Mouse (Mus musculus): ENCODE measurements around the gene Atf7. TPM values are rescaled to one million over a fixed set of nuclear protein-coding genes. Genes with fewer than 3 reads are reported as not detected.
A peak's percentile ranks its signal among the peaks of the same experiment; 100 is the strongest.
"Not testable (repeated sequence)": the region's sequence is repeated elsewhere in the genome, so short reads cannot be mapped to it uniquely, and the experiment has no call there.

Atf7 gene
- total RNA-seq, 2 experiments from 2014 or later, result 60.2 to 62.5 TPM

DNA sequence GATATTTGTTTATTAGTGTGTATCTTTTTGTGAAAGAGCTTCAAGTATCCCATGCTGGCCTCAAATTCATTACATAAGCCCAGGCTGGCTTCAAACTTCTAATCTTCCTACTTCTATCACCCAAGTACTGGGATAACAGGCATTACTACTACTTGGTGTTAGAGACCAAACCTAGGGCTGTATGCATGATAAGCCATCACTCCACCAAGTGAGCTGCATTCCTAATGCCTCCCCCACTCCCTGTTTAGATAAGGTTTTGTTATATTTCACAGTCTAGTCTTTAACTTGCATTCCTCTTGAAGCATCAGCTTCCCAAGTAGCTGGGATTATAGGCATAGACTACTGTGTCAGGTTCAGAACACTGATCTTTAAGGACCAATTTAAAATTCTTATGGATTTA, 11.0 kb downstream of the Atf7 start:
- DNase-seq, result no peak
- Histone ChIP-seq H3K4me3 (no peak overlapping the region), H3K27ac (0 out of 2 replicates have a peak overlapping the region, but pooled peaks have one; percentile 4)
- TF ChIP-seq CTCF (IDR thresholded peaks at IDR 0.05), result no peak
- intact Hi-C loops (cut with DNase I), result no loop called here

DNA sequence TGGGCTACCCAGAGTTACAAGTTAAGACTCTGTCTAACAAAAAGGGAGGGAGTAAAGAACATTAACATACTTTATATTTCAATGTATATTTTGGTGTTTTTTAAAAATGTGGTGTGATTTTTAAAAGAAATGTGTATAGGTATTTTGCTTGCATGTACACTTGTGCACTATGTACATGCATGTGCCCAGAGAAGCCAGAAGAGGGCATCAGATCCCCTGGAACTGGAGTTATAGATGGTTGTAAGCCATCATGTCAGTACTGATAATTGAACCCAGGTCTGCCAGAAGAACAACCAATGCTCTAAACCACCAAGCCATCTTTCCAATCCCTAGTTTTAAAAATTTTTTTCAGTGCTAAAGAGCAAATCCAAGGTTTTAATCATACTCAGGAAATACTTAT, 12.3 kb downstream of the Atf7 start:
- TF ChIP-seq CTCF (IDR thresholded peaks at IDR 0.05), result peak; percentile 49

DNA sequence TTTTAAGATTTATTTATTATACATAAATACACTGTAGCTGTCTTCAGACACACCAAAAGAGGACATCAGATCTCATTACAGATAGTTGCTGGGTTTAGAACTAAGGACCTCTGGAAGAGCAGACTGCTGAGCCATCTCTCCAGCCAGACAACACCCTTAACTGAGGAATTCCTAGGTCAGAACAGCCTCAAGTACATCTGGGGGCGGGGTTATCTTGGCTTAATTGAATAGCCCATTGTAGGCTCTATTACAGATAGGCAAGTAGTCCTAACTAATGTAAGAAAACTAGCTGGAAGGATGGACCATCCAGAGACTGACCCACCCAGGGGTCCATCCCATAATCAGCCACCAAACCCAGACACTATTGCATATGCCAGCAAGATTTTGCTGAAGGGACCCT, 16.7 kb downstream of the Atf7 start:
- H3K4me3 ChIP-seq; H3K27ac ChIP-seq; DNase-seq; intact Hi-C loops (cut with DNase I): not testable (repeated sequence)

More for the DNA sequence above, 12.3 kb downstream of the Atf7 start:
- Histone ChIP-seq H3K27ac (no peak overlapping the region), H3K4me3 (no peak overlapping the region)
- intact Hi-C loops (cut with DNase I), result no loop called here
- no peak for DNase-seq

GRCm38 (mm10) chr15:102593996-102594656, 31.1 kb downstream of the Atf7 start:
- DNase-seq, result no peak
- H3K27ac ChIP-seq, result peak overlapping the region; percentile 46
- intact Hi-C loops (cut with DNase I), result loop anchor here (5.0 kb wide), 1 partner anchor 73 kb away; no protein-coding TSS in a partner anchor
- peak overlapping the region; percentile 51 for H3K4me3 ChIP-seq
- TF ChIP-seq CTCF (IDR thresholded peaks at IDR 0.05), result no peak

DNA sequence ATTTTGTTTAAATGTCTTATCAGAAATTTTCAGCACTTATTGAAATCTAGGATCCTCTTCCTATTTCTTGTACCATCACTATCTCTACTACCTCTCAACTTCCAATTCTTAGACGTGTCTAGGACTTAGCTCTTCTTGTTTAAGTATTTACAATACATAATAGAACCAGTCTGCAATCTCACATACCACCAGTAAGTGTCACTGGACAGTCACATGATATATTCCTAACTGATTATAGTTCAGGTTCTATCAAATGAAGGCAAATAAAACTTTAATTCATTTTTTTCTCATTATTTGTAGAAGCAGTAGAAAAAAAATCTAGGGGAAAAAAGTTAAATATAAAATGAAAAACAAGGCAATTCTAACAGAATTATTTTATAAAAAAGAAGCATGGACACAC, 32.6 kb downstream of the Atf7 start:
- DNase-seq, result no peak
- intact Hi-C loops (cut with DNase I), result loop anchor here (5.0 kb wide), 1 partner anchor 75 kb away; no protein-coding TSS in a partner anchor
- Histone ChIP-seq H3K4me3 (no peak overlapping the region), H3K27ac (peak overlapping the region; percentile 3; the same call in 1 of the 2 replicates)
- peak; percentile 55 for TF ChIP-seq CTCF (IDR thresholded peaks at IDR 0.05)

DNA sequence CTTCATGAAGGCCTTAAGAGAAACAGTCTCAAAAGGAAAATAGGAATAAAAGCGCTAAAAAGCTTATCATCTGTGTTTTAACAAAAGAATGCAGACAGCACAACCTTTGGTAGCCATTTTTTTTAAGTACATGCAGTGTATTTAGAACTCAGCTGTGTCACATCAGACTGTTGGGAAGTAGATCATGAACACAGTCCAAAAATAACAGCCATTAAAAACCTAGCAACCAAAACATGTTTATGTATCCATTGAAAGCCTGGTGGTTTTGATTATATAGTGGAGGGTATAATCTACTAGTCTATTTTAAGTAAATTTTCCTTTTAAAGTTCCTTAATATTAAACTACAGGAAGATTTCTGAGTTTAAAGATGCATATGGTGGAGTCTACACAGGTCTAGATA, 34.7 kb downstream of the Atf7 start:
- Histone ChIP-seq H3K27ac (peak overlapping the region; percentile 72), H3K4me3 (no peak overlapping the region)
- no peak for TF ChIP-seq CTCF (IDR thresholded peaks at IDR 0.05)
- intact Hi-C loops (cut with DNase I), result loop anchor here (5.0 kb wide), 1 partner anchor 77 kb away; no protein-coding TSS in a partner anchor
- no peak for DNase-seq

DNA sequence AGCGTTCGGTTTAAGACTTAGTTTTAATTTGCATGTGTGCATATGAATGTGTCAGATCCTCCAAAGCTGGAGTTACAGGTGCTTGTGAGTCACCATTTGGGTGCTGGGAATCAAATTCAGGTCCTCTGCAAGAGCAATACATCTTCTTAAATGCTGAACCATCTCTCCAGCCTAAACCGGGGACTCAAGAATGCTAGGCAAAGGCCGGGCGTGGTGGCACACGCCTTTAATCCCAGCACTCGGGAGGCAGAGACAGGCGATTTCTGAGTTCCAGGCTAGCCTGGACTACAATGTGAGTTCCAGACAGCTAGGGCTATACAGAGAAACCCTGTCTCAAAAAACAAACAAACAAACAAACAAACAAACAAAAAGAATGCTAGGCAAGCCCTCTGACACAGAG, 35.4 kb downstream of the Atf7 start:
- no peak for TF ChIP-seq CTCF (IDR thresholded peaks at IDR 0.05)
- no peak for DNase-seq
- peak overlapping the region; percentile 72 for H3K27ac ChIP-seq
- no peak overlapping the region for H3K4me3 ChIP-seq
- intact Hi-C loops (cut with DNase I), result loop anchor here (5.0 kb wide), 1 partner anchor 77 kb away; no protein-coding TSS in a partner anchor

DNA sequence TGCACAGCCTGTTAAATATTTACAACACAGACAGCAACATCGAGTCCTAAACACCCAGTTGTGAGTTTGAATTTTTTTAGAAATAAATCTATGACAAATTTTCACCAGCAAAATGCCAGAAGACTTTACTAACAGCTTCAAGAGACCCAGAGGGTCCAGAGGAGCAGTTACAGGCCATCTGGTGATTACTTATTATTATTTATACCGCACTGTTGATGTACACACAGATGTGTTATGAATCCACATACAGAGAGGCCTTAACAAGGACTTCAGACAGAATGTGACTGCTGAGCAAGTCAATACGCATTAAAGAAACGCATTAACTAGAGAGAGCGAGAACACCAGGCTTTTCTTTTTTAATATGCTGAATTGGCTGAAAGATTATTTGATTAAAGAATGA, 39.8 kb downstream of the Atf7 start:
- TF ChIP-seq CTCF (IDR thresholded peaks at IDR 0.05), result no peak
- Histone ChIP-seq H3K27ac (no peak overlapping the region), H3K4me3 (no peak overlapping the region)
- intact Hi-C loops (cut with DNase I), result no loop called here
- DNase-seq, result no peak

GRCm38 (mm10) chr15:102583708-102584383, 41.4 kb downstream of the Atf7 start:
- Histone ChIP-seq H3K27ac (peak overlapping the region; percentile 40; the same call in 1 of the 2 replicates), H3K4me3 (no peak overlapping the region)
- intact Hi-C loops (cut with DNase I), result no loop called here
- DNase-seq, result no peak
- no peak for TF ChIP-seq CTCF (IDR thresholded peaks at IDR 0.05)

DNA sequence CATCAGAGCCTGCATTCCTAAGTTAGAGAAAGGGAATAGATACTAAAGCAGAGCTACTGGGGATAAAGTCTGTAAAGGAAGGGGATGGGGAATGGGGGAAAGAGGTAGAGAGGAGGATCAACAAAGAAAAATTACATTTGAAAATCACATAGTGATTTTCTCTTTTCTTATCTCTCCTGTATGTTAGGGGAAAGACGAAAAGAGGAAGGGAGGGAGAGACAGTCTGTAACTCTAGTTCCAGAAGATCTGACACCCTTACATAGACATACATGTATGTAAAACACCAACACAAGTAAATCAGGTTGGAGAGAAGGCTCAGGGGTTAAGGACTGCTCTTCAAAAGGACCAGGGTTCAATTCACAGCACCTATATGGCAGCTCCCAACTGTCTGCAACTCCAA, 44.1 kb downstream of the Atf7 start:
- no peak for DNase-seq
- Histone ChIP-seq H3K27ac (no peak overlapping the region), H3K4me3 (no peak overlapping the region)
- no peak for TF ChIP-seq CTCF (IDR thresholded peaks at IDR 0.05)
- intact Hi-C loops (cut with DNase I), result no loop called here

- no peak for DNase-seq
- H3K27ac ChIP-seq, result no peak overlapping the region
- no peak for TF ChIP-seq CTCF (IDR thresholded peaks at IDR 0.05)
- H3K4me3 ChIP-seq, result no peak overlapping the region
- intact Hi-C loops (cut with DNase I), result no loop called here
Observed at GRCm38 (mm10) chr15:102578351-102578750, 46.9 kb downstream of the Atf7 start.

- Histone ChIP-seq H3K27ac (no peak overlapping the region), H3K4me3 (no peak overlapping the region)
- intact Hi-C loops (cut with DNase I), result no loop called here
- no peak for DNase-seq
- TF ChIP-seq CTCF (IDR thresholded peaks at IDR 0.05), result no peak
Observed at GRCm38 (mm10) chr15:102576972-102577371, 48.3 kb downstream of the Atf7 start.

DNA sequence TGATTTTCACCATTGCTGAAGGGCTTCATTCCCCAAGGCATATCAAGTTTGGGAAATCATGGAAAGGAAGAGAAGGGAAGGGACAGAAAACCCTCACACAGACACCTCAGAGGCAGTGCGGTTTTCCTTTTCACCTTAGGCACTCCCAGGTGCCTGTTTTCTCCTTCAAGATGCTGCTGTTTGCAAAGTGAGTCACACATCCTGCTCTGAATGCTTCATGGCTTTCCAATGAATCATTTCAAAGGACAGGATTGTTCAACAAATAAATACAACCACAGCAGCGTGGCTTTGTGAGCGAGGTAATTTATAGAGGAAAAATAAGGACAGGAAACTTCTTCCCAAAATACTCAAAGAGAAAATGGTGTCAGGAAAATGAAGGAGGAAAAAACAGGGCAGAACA, 53.2 kb downstream of the Atf7 start:
- TF ChIP-seq CTCF (IDR thresholded peaks at IDR 0.05), result no peak
- DNase-seq, result no peak
- H3K27ac ChIP-seq, result 0 out of 2 replicates have a peak overlapping the region, but pooled peaks have one; percentile 12
- no peak overlapping the region for H3K4me3 ChIP-seq
- intact Hi-C loops (cut with DNase I), result no loop called here

Data from gastrocnemius, adult 2 months (tissue).